Mouse (Mus musculus): ENCODE measurements around the gene Dgki.

- TF ChIP-seq ZNF384 (IDR thresholded peaks at IDR 0.05; ENCODE audit: low read depth, low read length) (no peak), MAFK (IDR thresholded peaks at IDR 0.05; ENCODE audit: insufficient read depth, low read depth, low read length) (no peak), ZC3H11A (IDR thresholded peaks at IDR 0.05; ENCODE audit: borderline replicate concordance, low read depth, low read length) (no peak), HCFC1 (IDR thresholded peaks at IDR 0.05; ENCODE audit: borderline replicate concordance, insufficient read depth, low read length) (no peak)
Measured at GRCm38 (mm10) chr6:37004914-37005313, 295.1 kb downstream of the Dgki start.

Measured in ES-E14 (cell line).